Mouse (Mus musculus) small intestine, adult 2 months (tissue): ENCODE data around the gene Mgat5b. TPM values are rescaled to one million over a fixed set of nuclear protein-coding genes. Genes with fewer than 3 reads are reported as not detected.

Experiments used
- H3K27ac ChIP-seq: fragments of 200-500 bp; 2 replicates; pipeline ENCODE4 v1.5.1; 2012; ENCODE audit warnings: low read depth, low read length, control low read depth, inconsistent platforms; ENCODE audit not compliant: insufficient read depth
- H3K27me3 ChIP-seq: fragments of 200-500 bp; 2 replicates; pipeline ENCODE4 v1.6.1; 2012; ENCODE audit warnings: mild to moderate bottlenecking, moderate library complexity, low read length, inconsistent platforms; ENCODE audit not compliant: control insufficient read depth, insufficient read depth
- H3K36me3 ChIP-seq: fragments of 200-500 bp; 2 replicates; pipeline ENCODE4 v1.6.1; 2012; ENCODE audit warnings: mild to moderate bottlenecking, low read length, control low read depth, inconsistent platforms; ENCODE audit not compliant: control insufficient read depth, insufficient read depth
- H3K4me1 ChIP-seq: fragments of 200-500 bp; 2 replicates; pipeline ENCODE4 v1.6.1; 2012; ENCODE audit warnings: low read length, inconsistent platforms, mixed read lengths; ENCODE audit not compliant: control insufficient read depth, insufficient read depth, insufficient read length
- H3K4me3 ChIP-seq: fragments of 200-500 bp; 2 replicates; pipeline ENCODE4 v1.5.1; 2012; ENCODE audit warnings: low read depth, mild to moderate bottlenecking, control low read depth, inconsistent platforms, low read length, moderate library complexity
- CTCF ChIP-seq: fragments of 200-500 bp; IDR thresholded peaks from 2 replicates; pipeline ENCODE4 v1.5.1; 2012; ENCODE audit warnings: low read depth, mild to moderate bottlenecking, control low read depth, inconsistent platforms, low read length, moderate library complexity, mixed read lengths; ENCODE audit not compliant: insufficient replicate concordance, insufficient read length; ENCODE audit errors: extremely low read depth
- POLR2A ChIP-seq: fragments of 200-500 bp; IDR thresholded peaks from 2 replicates; pipeline ENCODE4 v1.6.1; 2012; ENCODE audit warnings: low read depth, mild to moderate bottlenecking, control low read depth, inconsistent platforms, low read length, moderate library complexity
- WGBS: fragments of 180-500 bp; shearing (Covaris S2); methylation state at CpG from one replicate; pipeline ENCODE4 v1.1.7; 2018; 5-methylcytosine and 5-hydroxymethylcytosine counted together
- polyA plus RNA-seq: library from polyadenylated mRNA; depleted of rRNA; stranded (reverse); fragments of >200 nt; gene quantifications from 2 replicates; pipeline ENCODE4 v1.2.3, GENCODE M21; 2012

Gene Mgat5b
- polyA plus RNA-seq, 1 experiment = 0.03 TPM

- Histone ChIP-seq H3K27ac (no peak overlapping the region), H3K27me3 (no peaks in the 10 kb centered on the region), H3K4me1 (peaks cover 3% of the 10 kb centered on the region; the same call in 1 of the 2 replicates), H3K36me3 (no peaks in the 10 kb centered on the region), H3K4me3 (no peak overlapping the region)
- TF ChIP-seq POLR2A = no peak
- no peak for TF ChIP-seq CTCF
- WGBS = 69% methylated on average over 4 of the region's 4 CpGs
Observed at GRCm38 (mm10) chr11:117017462-117017861, 98.8 kb downstream of the Mgat5b start.

GRCm38 (mm10) chr11:117018410-117018809 is 99.7 kb downstream of the Mgat5b start:
- TF ChIP-seq CTCF (peak; percentile 72; the same call in 1 of the 2 replicates), POLR2A (no peak)
- H3K4me3 ChIP-seq = no peak overlapping the region
- peaks cover 3% of the 10 kb centered on the region; the same call in 1 of the 2 replicates for H3K4me1 ChIP-seq
- WGBS = 7% methylated on average over 8 of the region's 8 CpGs
- no peaks in the 10 kb centered on the region for H3K27me3 ChIP-seq
- no peaks in the 10 kb centered on the region for H3K36me3 ChIP-seq
- no peak overlapping the region for H3K27ac ChIP-seq

- Histone ChIP-seq H3K27ac (no peak overlapping the region), H3K27me3 (no peaks in the 10 kb centered on the region), H3K4me1 (peaks cover 3% of the 10 kb centered on the region; the same call in 1 of the 2 replicates), H3K4me3 (no peak overlapping the region), H3K36me3 (no peaks in the 10 kb centered on the region)
- TF ChIP-seq CTCF = no peak
- TF ChIP-seq POLR2A = no peak
- WGBS = 80% methylated on average over 2 of the region's 2 CpGs
Observed at GRCm38 (mm10) chr11:117021026-117021425, 102.4 kb downstream of the Mgat5b start.

GRCm38 (mm10) chr11:117023537-117023936 is 104.9 kb downstream of the Mgat5b start:
- no peak overlapping the region for H3K4me3 ChIP-seq
- TF ChIP-seq POLR2A (no peak), CTCF (peak; percentile 30; the same call in 1 of the 2 replicates)
- H3K4me1 ChIP-seq = no peaks in the 10 kb centered on the region
- no peaks in the 10 kb centered on the region for H3K36me3 ChIP-seq
- WGBS = 96% methylated on average over 3 of the region's 3 CpGs
- no peaks in the 10 kb centered on the region for H3K27me3 ChIP-seq
- H3K27ac ChIP-seq = no peak overlapping the region

GRCm38 (mm10) chr11:117027681-117028080 is 109.0 kb downstream of the Mgat5b start:
- Histone ChIP-seq H3K27ac (no peak overlapping the region), H3K4me3 (no peak overlapping the region), H3K4me1 (no peaks in the 10 kb centered on the region), H3K36me3 (no peaks in the 10 kb centered on the region), H3K27me3 (no peaks in the 10 kb centered on the region)
- no peak for TF ChIP-seq CTCF
- TF ChIP-seq POLR2A = no peak
- WGBS = 38% methylated on average over 10 of the region's 10 CpGs

- Histone ChIP-seq H3K4me3 (no peak overlapping the region), H3K27ac (no peak overlapping the region), H3K4me1 (no peaks in the 10 kb centered on the region), H3K36me3 (no peaks in the 10 kb centered on the region), H3K27me3 (no peaks in the 10 kb centered on the region)
- TF ChIP-seq CTCF (no peak), POLR2A (no peak)
- WGBS = 68% methylated on average over 19 of the region's 19 CpGs
Observed at GRCm38 (mm10) chr11:117028861-117029568, 110.4 kb downstream of the Mgat5b start.

- H3K27ac ChIP-seq = no peak overlapping the region
- no peak overlapping the region for H3K4me3 ChIP-seq
- H3K36me3 ChIP-seq = no peaks in the 10 kb centered on the region
- TF ChIP-seq CTCF (no peak), POLR2A (no peak)
- H3K27me3 ChIP-seq = no peaks in the 10 kb centered on the region
- WGBS = 83% methylated on average over 3 of the region's 3 CpGs
- H3K4me1 ChIP-seq = no peaks in the 10 kb centered on the region
Observed at GRCm38 (mm10) chr11:117029569-117029955, 110.9 kb downstream of the Mgat5b start.
